Mouse (Mus musculus) liver, postnatal 0 days (tissue): ENCODE results near the gene Akap11. TPM values are rescaled to one million over a fixed set of nuclear protein-coding genes. Genes with fewer than 3 reads are reported as not detected.

ENCODE experiments used
- ATAC-seq: fragments of 200-750 bp; cut with Nextera tagmentation; 2 replicates; pipeline ENCODE4 v1.8.0; 2017; ENCODE audit warnings: mild to moderate bottlenecking, moderate library complexity
- DNase-seq: peaks from one replicate; pipeline ENCODE4 v3.0.0-alpha.2; 2016
- H3K27ac ChIP-seq: fragments of 300-500 bp; sonication (generic); 2 replicates; pipeline ENCODE4 v1.5.1; 2014; ENCODE audit warnings: antibody characterized with exemption, moderate library complexity, mild to moderate bottlenecking, low read depth
- H3K27me3 ChIP-seq: fragments of 300-500 bp; sonication (generic); 2 replicates; pipeline ENCODE4 v1.6.1; 2014; ENCODE audit warnings: low read length, control low read depth, mixed read lengths; ENCODE audit not compliant: insufficient read depth
- H3K36me3 ChIP-seq: fragments of 300-500 bp; sonication (generic); replicated peaks from 2 replicates; pipeline ENCODE4 v1.6.1; 2014; ENCODE audit warnings: mild to moderate bottlenecking, control low read depth, low read length, moderate library complexity, mixed read lengths; ENCODE audit not compliant: insufficient read depth
- H3K4me1 ChIP-seq: fragments of 300-500 bp; sonication (generic); 2 replicates; pipeline ENCODE4 v1.6.1; 2014; ENCODE audit warnings: antibody characterized with exemption, mild to moderate bottlenecking, control low read depth; ENCODE audit not compliant: insufficient read depth
- H3K4me2 ChIP-seq: fragments of 300-500 bp; sonication (generic); 2 replicates; pipeline ENCODE4 v1.6.1; 2014; ENCODE audit warnings: low read depth, mild to moderate bottlenecking, low read length, moderate library complexity, mixed read lengths
- H3K4me3 ChIP-seq: fragments of 300-500 bp; sonication (generic); 2 replicates; pipeline ENCODE4 v1.5.1; 2014; ENCODE audit warnings: low read depth, low read length
- H3K9ac ChIP-seq: fragments of 300-500 bp; sonication (generic); replicated peaks from 2 replicates; pipeline ENCODE4 v1.6.1; 2014; ENCODE audit warnings: mild to moderate bottlenecking, moderate library complexity
- H3K9me3 ChIP-seq: fragments of 300-500 bp; sonication (generic); 2 replicates; pipeline ENCODE4 v1.6.1; 2016; ENCODE audit warnings: mild to moderate bottlenecking, control low read depth, low read length, mixed read lengths
- CTCF ChIP-seq: sonication (generic); IDR thresholded peaks from 2 replicates; pipeline ENCODE4 v1.5.1; 2016; ENCODE audit warnings: antibody characterized with exemption, low read depth
- EP300 ChIP-seq: IDR thresholded peaks from 2 replicates; pipeline ENCODE4 v1.6.1; 2016; ENCODE audit warnings: antibody characterized with exemption, low read depth, mild to moderate bottlenecking
- WGBS: fragments of 180-500 bp; shearing (Covaris S2); extraction: QIAGEN DNeasy Blood & Tissue Kit; methylation state at CpG from one replicate; pipeline ENCODE4 v1.1.7; 2014; ENCODE audit not compliant: insufficient replicate concordance; 5-methylcytosine and 5-hydroxymethylcytosine counted together
- polyA plus RNA-seq: library from polyadenylated mRNA; unstranded; fragments of >200 nt; fragmentation: Nextera tagmentation; extraction: Ambion mirVana; gene quantifications from 2 replicates; pipeline ENCODE4 v1.2.1, GENCODE M21; 2015

The Akap11 gene
- polyA plus RNA-seq, 1 experiment from 2014 or later = 4.1 TPM

DNA sequence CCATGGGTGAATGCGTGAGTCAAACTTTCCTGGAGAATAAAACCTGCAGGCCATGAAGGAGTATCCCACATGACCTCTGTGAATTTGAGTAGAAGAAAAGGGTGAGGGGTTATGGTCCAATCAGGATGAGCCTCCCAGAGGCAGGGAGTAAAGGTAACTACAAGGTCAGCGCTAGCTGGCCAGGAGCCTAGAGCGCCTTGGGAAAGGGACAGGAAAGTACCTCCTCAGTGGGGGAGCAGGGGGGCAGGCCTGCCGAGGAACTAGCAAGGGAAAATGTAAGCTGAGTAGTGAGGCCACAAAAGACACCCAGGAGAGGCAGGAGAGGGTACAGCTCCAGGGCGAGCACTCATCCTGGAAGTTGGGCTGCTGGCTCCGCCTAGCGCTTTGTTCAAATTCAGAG, 67.6 kb downstream of the Akap11 start:
- WGBS = 81% methylated on average over 7 of the region's 7 CpGs
- ATAC-seq (no peak), DNase-seq (no peak)
- Histone ChIP-seq H3K27ac (no peak overlapping the region), H3K9ac (no peak overlapping the region), H3K4me3 (no peak overlapping the region), H3K36me3 (no peaks in the 10 kb centered on the region), H3K27me3 (no peaks in the 10 kb centered on the region), H3K9me3 (no peaks in the 10 kb centered on the region), H3K4me1 (no peaks in the 10 kb centered on the region), H3K4me2 (no peak overlapping the region)
- TF ChIP-seq EP300 (no peak), CTCF (no peak)

- H3K9me3 ChIP-seq = no peaks in the 10 kb centered on the region
- TF ChIP-seq EP300 = no peak
- no peak for TF ChIP-seq CTCF
Measured at GRCm38 (mm10) chr14:78467994-78468393, 68.6 kb downstream of the Akap11 start.

GRCm38 (mm10) chr14:78464353-78464752, 72.3 kb downstream of the Akap11 start:
- Histone ChIP-seq H3K36me3 (no peaks in the 10 kb centered on the region), H3K9me3 (no peaks in the 10 kb centered on the region), H3K4me2 (no peak overlapping the region), H3K4me3 (no peak overlapping the region), H3K27ac (no peak overlapping the region), H3K4me1 (no peaks in the 10 kb centered on the region), H3K9ac (no peak overlapping the region), H3K27me3 (no peaks in the 10 kb centered on the region)
- no peak for DNase-seq
- no peak for TF ChIP-seq CTCF
- no peak for TF ChIP-seq EP300
- WGBS = 64% methylated on average over 4 of the region's 4 CpGs
- no peak for ATAC-seq

More at GRCm38 (mm10) chr14:78467994-78468393, 68.6 kb downstream of the Akap11 start:
- no peaks in the 10 kb centered on the region for H3K27me3 ChIP-seq
- no peaks in the 10 kb centered on the region for H3K36me3 ChIP-seq
- WGBS = 85% methylated on average over 4 of the region's 4 CpGs
- H3K4me3 ChIP-seq = no peak overlapping the region
- no peak for DNase-seq
- H3K4me1 ChIP-seq = no peaks in the 10 kb centered on the region
- no peak overlapping the region for H3K27ac ChIP-seq
- H3K9ac ChIP-seq = no peak overlapping the region
- no peak overlapping the region for H3K4me2 ChIP-seq
- no peak for ATAC-seq

GRCm38 (mm10) chr14:78459121-78459520, 77.5 kb downstream of the Akap11 start:
- TF ChIP-seq EP300 (no peak), CTCF (no peak)
- H3K27ac ChIP-seq = no peak overlapping the region
- DNase-seq = no peak

DNA sequence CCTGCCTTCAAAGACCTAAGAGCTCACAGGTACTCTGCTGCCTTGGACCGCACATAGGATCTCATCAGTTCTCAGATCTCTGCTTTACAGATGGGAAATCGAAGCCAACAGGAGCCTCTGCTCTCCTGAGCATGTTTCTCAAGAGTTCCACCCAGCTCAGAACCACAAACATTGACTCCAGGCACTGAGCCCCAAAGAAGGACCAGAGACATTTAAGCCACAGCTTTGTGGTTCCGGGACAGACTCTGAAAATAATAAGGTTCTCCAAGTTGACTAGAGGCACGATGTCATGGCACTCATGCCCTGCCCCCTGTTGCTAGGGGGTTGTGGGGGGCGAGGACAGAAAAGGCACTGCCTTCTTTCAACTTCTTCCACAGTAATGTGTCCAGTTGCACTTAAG, 77.9 kb downstream of the Akap11 start:
- Histone ChIP-seq H3K9me3 (no peaks in the 10 kb centered on the region), H3K4me2 (no peak overlapping the region), H3K9ac (no peak overlapping the region), H3K4me3 (no peak overlapping the region), H3K36me3 (no peaks in the 10 kb centered on the region), H3K27me3 (no peaks in the 10 kb centered on the region), H3K4me1 (no peaks in the 10 kb centered on the region), H3K27ac (no peak overlapping the region)
- TF ChIP-seq EP300 = no peak
- no peak for TF ChIP-seq CTCF
- WGBS = 40% methylated on average over 5 of the region's 5 CpGs
- no peak for DNase-seq
- ATAC-seq = no peak

More at GRCm38 (mm10) chr14:78459121-78459520, 77.5 kb downstream of the Akap11 start:
- WGBS = 46% methylated on average over 5 of the region's 5 CpGs
- no peaks in the 10 kb centered on the region for H3K36me3 ChIP-seq
- no peak overlapping the region for H3K9ac ChIP-seq
- no peak for ATAC-seq
- no peaks in the 10 kb centered on the region for H3K4me1 ChIP-seq
- no peak overlapping the region for H3K4me3 ChIP-seq
- H3K27me3 ChIP-seq = no peaks in the 10 kb centered on the region
- H3K9me3 ChIP-seq = no peaks in the 10 kb centered on the region
- H3K4me2 ChIP-seq = no peak overlapping the region

GRCm38 (mm10) chr14:78454970-78455369, 81.6 kb downstream of the Akap11 start:
- no peak for ATAC-seq
- H3K36me3 ChIP-seq = no peaks in the 10 kb centered on the region
- H3K4me2 ChIP-seq = no peak overlapping the region
- TF ChIP-seq CTCF = no peak
- TF ChIP-seq EP300 = no peak
- 85% methylated on average over 5 of the region's 5 CpGs for whole genome bisulfite sequencing
- H3K9me3 ChIP-seq = no peaks in the 10 kb centered on the region; the same call in none of the 2 replicates
- H3K9ac ChIP-seq = no peak overlapping the region
- no peak overlapping the region for H3K4me3 ChIP-seq
- DNase-seq = no peak
- H3K27me3 ChIP-seq = no peaks in the 10 kb centered on the region
- H3K4me1 ChIP-seq = no peaks in the 10 kb centered on the region
- H3K27ac ChIP-seq = no peak overlapping the region

DNA sequence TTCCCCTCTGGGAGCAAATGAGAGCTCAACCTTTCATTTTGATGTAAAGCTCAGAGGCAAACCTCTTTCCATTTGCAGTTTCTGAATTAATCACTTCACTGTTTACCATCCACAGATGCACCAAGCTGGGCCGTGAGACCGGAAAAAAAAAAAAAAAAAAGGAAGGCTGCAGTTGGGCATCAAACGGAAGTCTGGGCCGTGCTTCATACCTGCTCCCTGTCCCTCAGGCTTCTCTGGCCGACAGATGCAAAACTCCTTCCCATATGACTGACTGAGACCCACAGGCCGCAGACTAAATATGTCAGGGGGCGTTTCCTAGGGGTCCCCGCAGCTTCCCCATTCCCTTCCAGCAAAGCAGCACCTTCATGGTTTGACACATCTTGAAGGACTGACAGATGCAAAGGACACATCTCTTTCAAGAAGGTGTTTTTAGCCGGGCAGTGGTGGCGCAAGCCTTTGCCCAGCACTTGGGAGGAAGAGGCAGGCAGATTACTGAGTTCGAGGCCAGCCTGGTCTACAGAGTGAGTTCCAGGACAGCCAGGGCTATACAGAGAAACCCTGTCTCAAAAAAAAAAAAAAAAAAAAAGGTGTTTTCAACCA, 87.7 kb downstream of the Akap11 start:
- DNase-seq (no peak), ATAC-seq (no peak)
- Histone ChIP-seq H3K4me3 (no peak overlapping the region), H3K27me3 (no peaks in the 10 kb centered on the region), H3K4me2 (no peak overlapping the region), H3K9me3 (no peaks in the 10 kb centered on the region; the same call in none of the 2 replicates), H3K36me3 (no peaks in the 10 kb centered on the region), H3K4me1 (no peaks in the 10 kb centered on the region), H3K9ac (no peak overlapping the region), H3K27ac (no peak overlapping the region)
- TF ChIP-seq CTCF (no peak), EP300 (no peak)
- 62% methylated on average over 11 of the region's 11 CpGs for WGBS
